Mouse (Mus musculus): ENCODE measurements at regions not wholly inside any gene's neighbourhood (a gene's known extent, or its start where the extent isn't known, plus 50 kb on each side); places are given as distances from the start of the nearest gene placed in this dataset.

DNA sequence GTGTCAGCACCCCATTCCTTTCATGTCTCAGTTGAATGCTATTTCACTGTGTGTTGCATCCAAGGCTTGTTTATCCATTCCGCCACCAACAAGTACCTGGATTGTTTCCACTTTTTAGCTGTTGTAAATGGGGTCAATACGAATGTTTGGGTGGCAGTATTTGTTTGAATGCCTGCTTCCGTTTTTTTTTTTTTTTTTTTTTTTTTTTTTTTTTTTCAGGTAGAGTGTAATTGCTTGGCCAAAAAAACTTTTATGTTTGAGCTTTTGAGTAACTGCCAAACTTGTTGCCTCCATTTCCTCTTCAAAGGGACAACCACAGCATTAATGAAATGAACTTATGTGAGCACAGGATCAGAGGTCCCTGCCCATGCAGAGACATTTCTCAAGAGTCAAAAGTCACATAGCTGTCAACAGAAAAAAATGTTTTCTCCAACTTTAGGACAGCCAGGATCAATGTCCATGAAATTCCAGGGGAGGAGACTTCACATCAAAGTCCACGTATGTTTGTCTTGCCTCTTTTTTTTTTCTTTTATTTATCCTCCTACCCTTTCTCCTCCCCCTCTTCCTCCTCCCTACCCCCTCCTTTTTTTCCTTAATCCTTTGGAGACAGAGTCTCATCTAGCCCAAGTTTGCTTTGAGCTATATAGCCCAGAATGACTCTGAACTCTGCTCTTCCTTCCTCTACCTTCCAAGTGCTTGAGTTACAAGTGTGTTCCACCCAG is 56.5 kb upstream of the Ugp2 start:
- no peaks in the 10 kb centered on the region for H3K4me1 ChIP-seq (replicated peaks; ENCODE audit: control insufficient read depth, insufficient read depth, low read length)
- H3K4me2 ChIP-seq (ENCODE audit: low read length), result no peak overlapping the region
- H3K4me3 ChIP-seq (replicated peaks; ENCODE audit: low read length), result no peak overlapping the region
- H3K36me3 ChIP-seq (ENCODE audit: control insufficient read depth, insufficient read depth), result no peaks in the 10 kb centered on the region
- WGBS, result 64% methylated on average over 4 of the region's 4 CpGs
- no peaks in the 10 kb centered on the region for H3K9me3 ChIP-seq (ENCODE audit: control insufficient read depth, low read length)
- no peak for ATAC-seq
- no peak overlapping the region for H3K27ac ChIP-seq (ENCODE audit: low read length)
- H3K9ac ChIP-seq (replicated peaks; ENCODE audit: low read depth, low read length), result no peak overlapping the region
- H3K27me3 ChIP-seq (replicated peaks; ENCODE audit: control insufficient read depth, insufficient read depth, low read length), result no peaks in the 10 kb centered on the region

- ATAC-seq, result no peak
- Histone ChIP-seq H3K9me3 (ENCODE audit: control insufficient read depth, low read length) (no peaks in the 10 kb centered on the region), H3K4me1 (replicated peaks; ENCODE audit: control insufficient read depth, insufficient read depth, low read length) (no peaks in the 10 kb centered on the region), H3K4me3 (replicated peaks; ENCODE audit: low read length) (no peak overlapping the region), H3K4me2 (ENCODE audit: low read length) (no peak overlapping the region), H3K27ac (ENCODE audit: low read length) (no peak overlapping the region), H3K36me3 (ENCODE audit: control insufficient read depth, insufficient read depth) (no peaks in the 10 kb centered on the region), H3K27me3 (replicated peaks; ENCODE audit: control insufficient read depth, insufficient read depth, low read length) (no peaks in the 10 kb centered on the region), H3K9ac (replicated peaks; ENCODE audit: low read depth, low read length) (no peak overlapping the region)
- WGBS, result 66% methylated on average over 6 of the region's 6 CpGs
Observed at GRCm38 (mm10) chr11:21425480-21426101, 54.6 kb upstream of the Ugp2 start.

- no peak overlapping the region for H3K9ac ChIP-seq (replicated peaks; ENCODE audit: low read depth, low read length)
- H3K27ac ChIP-seq (ENCODE audit: low read length), result no peak overlapping the region
- no peaks in the 10 kb centered on the region for H3K4me1 ChIP-seq (replicated peaks; ENCODE audit: control insufficient read depth, insufficient read depth, low read length)
- H3K4me2 ChIP-seq (ENCODE audit: low read length), result no peak overlapping the region
- no peak overlapping the region for H3K4me3 ChIP-seq (replicated peaks; ENCODE audit: low read length)
- H3K36me3 ChIP-seq (ENCODE audit: control insufficient read depth, insufficient read depth), result no peaks in the 10 kb centered on the region
- H3K9me3 ChIP-seq (ENCODE audit: control insufficient read depth, low read length), result no peaks in the 10 kb centered on the region
- ATAC-seq, result no peak
- H3K27me3 ChIP-seq (replicated peaks; ENCODE audit: control insufficient read depth, insufficient read depth, low read length), result no peaks in the 10 kb centered on the region
Observed at GRCm38 (mm10) chr11:21424345-21424744, 53.3 kb upstream of the Ugp2 start.

GRCm38 (mm10) chr11:21422281-21422878 is 51.4 kb upstream of the Ugp2 start:
- Histone ChIP-seq H3K27ac (ENCODE audit: low read length) (no peak overlapping the region), H3K4me2 (ENCODE audit: low read length) (no peak overlapping the region), H3K4me3 (replicated peaks; ENCODE audit: low read length) (no peak overlapping the region), H3K9ac (replicated peaks; ENCODE audit: low read depth, low read length) (no peak overlapping the region), H3K27me3 (replicated peaks; ENCODE audit: control insufficient read depth, insufficient read depth, low read length) (no peaks in the 10 kb centered on the region), H3K4me1 (replicated peaks; ENCODE audit: control insufficient read depth, insufficient read depth, low read length) (no peaks in the 10 kb centered on the region), H3K36me3 (ENCODE audit: control insufficient read depth, insufficient read depth) (no peaks in the 10 kb centered on the region), H3K9me3 (ENCODE audit: control insufficient read depth, low read length) (no peaks in the 10 kb centered on the region)
- ATAC-seq, result no peak
- WGBS, result 77% methylated on average over 2 of the region's 2 CpGs

Data from forebrain, embryonic 16.5 days (tissue).